Mouse (Mus musculus) G1E (cell line): ENCODE measurements around the gene Ncapd2. TPM values are rescaled to one million over a fixed set of nuclear protein-coding genes. Genes with fewer than 3 reads are reported as not detected.

Source experiments
- ATAC-seq: 2 replicates; pipeline ENCODE4 v1.8.0; 2016; ENCODE audit warnings: mild to moderate bottlenecking; ENCODE audit not compliant: insufficient number of reproducible peaks, poor library complexity, low FRiP score, severe bottlenecking; ENCODE audit errors: extremely low read depth
- DNase-seq: peaks from one replicate; pipeline ENCODE4 v3.0.0; 2012; ENCODE audit warnings: low spot score
- H3K27me3 ChIP-seq: 2 replicates; pipeline ENCODE4 v1.6.1; 2012; ENCODE audit warnings: mild to moderate bottlenecking, low read length, inconsistent platforms; ENCODE audit not compliant: insufficient read depth
- H3K36me3 ChIP-seq: replicated peaks from 2 replicates; pipeline ENCODE3; 2012; ENCODE audit warnings: mild to moderate bottlenecking, inconsistent platforms
- H3K4me1 ChIP-seq: 2 replicates; pipeline ENCODE4 v1.6.1; 2012; ENCODE audit warnings: low read depth, low read length, inconsistent platforms, mixed read lengths; ENCODE audit not compliant: insufficient read depth
- H3K4me3 ChIP-seq: 2 replicates; pipeline ENCODE4 v1.5.1; 2012; ENCODE audit warnings: low read depth, mild to moderate bottlenecking, inconsistent platforms, low read length, moderate library complexity, mixed read lengths
- H3K9me3 ChIP-seq: replicated peaks from 2 replicates; pipeline ENCODE4 v1.6.1; 2012; ENCODE audit warnings: inconsistent platforms
- CTCF ChIP-seq: IDR thresholded peaks from 2 replicates; pipeline ENCODE4 v1.5.1; 2012; ENCODE audit warnings: low read depth, low read length, inconsistent platforms, mixed read lengths
- GATA1 ChIP-seq: IDR thresholded peaks from 2 replicates; pipeline ENCODE4 v1.6.1; 2012; ENCODE audit warnings: borderline replicate concordance, low read length, inconsistent platforms, mixed read lengths
- GATA2 ChIP-seq: IDR thresholded peaks from 2 replicates; pipeline ENCODE4 v1.6.1; 2012; ENCODE audit warnings: low read depth, low read length, inconsistent platforms, borderline replicate concordance
- POLR2AphosphoS5 ChIP-seq: IDR thresholded peaks from 2 replicates; pipeline ENCODE4 v1.6.1; 2012; ENCODE audit warnings: low read depth, low read length, inconsistent platforms; ENCODE audit not compliant: insufficient replicate concordance
- TAL1 ChIP-seq: conservative IDR thresholded peaks from 2 replicates; pipeline ENCODE4 v1.6.1; 2012; ENCODE audit warnings: low read depth, low read length, inconsistent platforms, mixed read lengths
- polyA plus RNA-seq: library from polyadenylated mRNA; stranded (reverse); fragments of >175 nt; gene quantifications from 2 replicates; pipeline ENCODE4 v1.2.3, GENCODE M21; 2012
- total RNA-seq, 2 experiments: library from RNA; stranded (forward) in 1 of 2; stranded (reverse) in 1 of 2; fragments of 200-1000 nt in 1 of 2; fragments of >200 nt in 1 of 2; fragmentation: Nextera tagmentation in 1 of 2; gene quantifications; 2 replicates each; pipeline ENCODE4 v1.2.3; 2014 to 2017

The Ncapd2 gene
- total and polyA plus RNA-seq, 3 experiments = 243 to 557 (median 269) TPM

DNA sequence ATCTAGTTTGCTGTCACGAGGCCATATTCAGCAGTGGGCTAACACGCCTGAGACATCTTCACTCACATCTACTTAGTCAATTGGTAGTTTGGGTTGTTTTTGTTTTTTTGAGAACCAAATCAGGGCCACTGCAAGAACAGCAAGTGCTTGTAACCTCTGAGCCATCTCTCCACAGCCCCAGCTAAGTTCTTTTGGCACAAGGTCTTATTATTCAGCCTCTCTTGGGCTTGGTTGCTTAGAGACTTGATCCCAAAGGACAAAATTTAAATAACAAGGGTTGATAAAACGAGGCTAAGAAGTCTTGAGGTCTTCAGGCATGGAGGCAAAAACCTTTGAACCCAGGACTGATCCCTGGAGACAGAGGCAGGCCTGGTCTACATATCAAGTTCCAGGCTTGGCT is 4.8 kb upstream of the Ncapd2 start:
- H3K4me3 ChIP-seq = no peak overlapping the region
- H3K9me3 ChIP-seq = no peaks in the 10 kb centered on the region
- no peaks in the 10 kb centered on the region for H3K27me3 ChIP-seq
- no peak for DNase-seq
- no peak for ATAC-seq
- TF ChIP-seq GATA2 (no peak), CTCF (no peak), TAL1 (no peak), POLR2AphosphoS5 (no peak), GATA1 (no peak)
- peaks cover 13% of the 10 kb centered on the region for H3K4me1 ChIP-seq
- peaks cover 40% of the 10 kb centered on the region for H3K36me3 ChIP-seq

DNA sequence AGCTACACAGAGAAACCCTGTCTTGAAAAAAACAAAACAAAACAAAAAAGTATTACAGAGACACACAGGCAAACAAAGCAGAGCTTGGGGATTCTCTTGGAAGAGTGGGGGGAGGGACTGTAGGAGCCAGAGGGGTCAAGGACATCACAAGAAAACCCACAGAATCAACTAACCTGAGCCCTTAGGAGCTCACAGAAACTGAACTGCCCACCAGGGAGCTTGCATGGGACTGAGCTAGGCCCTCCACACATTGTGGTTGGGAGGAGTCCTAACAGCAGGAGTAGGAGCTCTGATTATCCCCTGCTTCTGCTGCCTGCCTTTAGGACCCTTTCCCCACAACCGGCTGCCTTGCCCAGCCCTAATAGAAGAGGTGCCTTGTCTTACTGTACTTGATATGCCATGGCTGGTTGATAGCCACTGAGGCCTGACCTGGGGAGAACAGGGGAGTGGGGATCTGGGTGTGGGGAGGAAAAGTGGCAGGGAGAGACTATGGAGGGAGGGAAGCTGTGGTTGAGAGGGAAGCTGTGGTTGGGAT is 4.1 kb upstream of the Ncapd2 start:
- TF ChIP-seq TAL1 (no peak), GATA1 (no peak), CTCF (no peak), GATA2 (no peak), POLR2AphosphoS5 (no peak)
- ATAC-seq (no peak), DNase-seq (no peak)
- Histone ChIP-seq H3K9me3 (no peaks in the 10 kb centered on the region), H3K4me3 (no peak overlapping the region), H3K27me3 (no peaks in the 10 kb centered on the region), H3K4me1 (peaks cover 13% of the 10 kb centered on the region), H3K36me3 (peaks cover 40% of the 10 kb centered on the region)

DNA sequence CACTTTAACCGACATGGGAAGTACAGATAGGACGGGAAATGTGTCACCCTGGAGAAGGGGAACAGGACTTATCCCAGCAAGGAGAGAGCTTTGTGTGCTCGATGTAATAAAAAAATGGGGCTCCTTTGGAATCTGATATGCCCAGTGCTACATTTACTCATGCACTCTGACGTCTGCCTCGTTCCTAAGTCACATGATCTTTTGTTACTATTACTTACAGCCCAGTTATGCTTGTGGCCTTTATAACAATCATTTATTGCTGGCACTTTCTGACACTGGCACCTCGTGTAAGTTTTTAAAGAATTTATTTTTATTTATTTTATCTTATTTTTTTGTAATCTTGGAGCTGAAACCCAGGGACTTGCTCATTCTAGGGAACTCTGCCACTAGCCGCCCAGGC is 1.9 kb upstream of the Ncapd2 start:
- Histone ChIP-seq H3K4me1 (peaks cover 26% of the 10 kb centered on the region), H3K27me3 (no peaks in the 10 kb centered on the region), H3K9me3 (no peaks in the 10 kb centered on the region), H3K36me3 (peaks cover 54% of the 10 kb centered on the region), H3K4me3 (peak overlapping the region; percentile 2; the same call in 1 of the 2 replicates)
- TF ChIP-seq TAL1 (no peak), GATA1 (no peak), CTCF (no peak), GATA2 (no peak), POLR2AphosphoS5 (no peak)
- DNase-seq = no peak
- ATAC-seq = peak; percentile 15; the same call in 1 of the 2 replicates

DNA sequence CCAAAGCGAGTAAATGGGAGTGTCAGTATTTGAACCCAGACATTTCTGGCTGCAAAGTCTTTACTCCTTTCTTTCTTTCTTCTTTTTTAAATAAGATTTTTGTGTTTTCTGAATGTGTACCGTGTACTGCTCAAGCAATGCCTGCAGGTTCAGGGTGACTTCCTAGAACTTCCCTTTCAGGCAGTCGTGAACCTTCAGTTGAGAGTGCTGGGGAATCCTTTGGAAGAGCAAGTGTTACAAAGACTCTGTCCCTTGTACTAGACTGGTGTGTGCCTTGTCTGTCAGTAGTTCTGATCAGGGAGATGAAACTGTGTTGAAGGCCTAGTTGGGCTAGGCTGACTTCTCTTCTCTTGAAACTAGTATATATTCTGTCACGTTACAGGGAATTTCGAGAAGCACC is 1.3 kb upstream of the Ncapd2 start:
- H3K36me3 ChIP-seq = peaks cover 56% of the 10 kb centered on the region
- TF ChIP-seq TAL1 (no peak), GATA1 (no peak), GATA2 (no peak), POLR2AphosphoS5 (no peak), CTCF (no peak)
- peak overlapping the region; percentile 88 for H3K4me3 ChIP-seq
- ATAC-seq (no peak), DNase-seq (no peak)
- peaks cover 26% of the 10 kb centered on the region for H3K4me1 ChIP-seq
- H3K9me3 ChIP-seq = no peaks in the 10 kb centered on the region
- no peaks in the 10 kb centered on the region for H3K27me3 ChIP-seq

DNA sequence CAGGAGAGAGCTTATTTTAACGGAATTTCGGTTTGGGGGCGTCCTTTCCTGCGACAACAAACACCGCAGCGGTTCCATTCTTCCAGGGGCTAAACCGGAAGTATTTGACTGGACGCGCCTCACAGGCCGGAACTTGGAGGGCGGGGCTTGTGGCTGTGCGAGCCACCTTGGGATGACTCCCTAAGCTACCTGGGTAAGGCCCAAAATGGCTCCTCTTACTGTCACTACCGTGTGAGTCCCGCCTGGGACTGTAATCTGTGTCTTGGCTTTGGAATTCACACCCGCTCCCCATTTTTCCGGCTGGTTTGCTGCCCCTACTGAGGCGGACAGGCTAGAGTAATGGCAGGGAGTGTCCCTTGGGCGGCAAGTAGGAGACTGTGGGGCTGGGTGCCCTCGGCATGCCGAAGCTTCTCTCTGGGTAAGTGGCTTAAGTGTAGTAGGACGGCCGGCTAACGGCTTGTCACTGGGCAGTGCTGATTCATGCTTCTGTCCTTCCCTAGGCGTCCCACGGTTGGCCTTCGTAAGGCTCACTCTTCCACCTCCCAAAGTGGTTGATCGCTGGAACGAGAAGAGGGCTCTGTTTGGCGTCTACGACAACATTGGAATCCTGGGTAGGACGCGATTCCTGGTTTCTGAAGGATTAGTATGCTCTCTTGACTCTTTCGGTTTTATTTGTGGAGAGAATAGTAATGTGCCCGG is 664 bp upstream of the Ncapd2 start:
- peak; percentile 80 for ATAC-seq
- Histone ChIP-seq H3K4me3 (peak overlapping the region; percentile 88), H3K36me3 (peaks cover 58% of the 10 kb centered on the region)

DNA sequence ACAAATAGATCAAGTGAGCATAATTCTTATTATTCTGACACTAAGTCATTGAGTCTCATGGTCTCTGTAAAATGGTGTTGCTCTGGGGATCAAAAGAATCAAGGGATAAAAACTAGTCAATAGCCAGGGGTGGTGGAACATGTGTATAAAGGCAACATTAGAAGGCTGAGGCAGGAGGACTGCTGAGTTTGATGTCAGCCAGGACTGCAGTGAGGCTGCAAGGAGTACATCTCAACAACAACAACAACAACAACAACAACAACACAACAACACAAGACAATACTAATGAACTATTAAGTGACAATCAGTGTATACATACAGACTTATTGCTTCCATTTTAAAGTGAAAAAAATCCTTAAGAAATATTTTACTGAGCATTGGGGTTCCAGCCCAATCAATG is 685 bp downstream of the Ncapd2 start:
- Histone ChIP-seq H3K4me1 (peaks cover 28% of the 10 kb centered on the region), H3K27me3 (no peaks in the 10 kb centered on the region), H3K9me3 (no peaks in the 10 kb centered on the region), H3K4me3 (peak overlapping the region; percentile 88), H3K36me3 (peaks cover 62% of the 10 kb centered on the region)
- TF ChIP-seq GATA2 (no peak), CTCF (no peak), POLR2AphosphoS5 (no peak), TAL1 (no peak), GATA1 (no peak)
- ATAC-seq = no peak
- no peak for DNase-seq

More for the DNA sequence above, 664 bp upstream of the Ncapd2 start:
- H3K9me3 ChIP-seq = no peaks in the 10 kb centered on the region
- H3K27me3 ChIP-seq = no peaks in the 10 kb centered on the region
- DNase-seq = peak; percentile 76
- peaks cover 28% of the 10 kb centered on the region for H3K4me1 ChIP-seq
- TF ChIP-seq POLR2AphosphoS5 (no peak), TAL1 (no peak), GATA2 (no peak), CTCF (no peak), GATA1 (no peak)
